Mouse (Mus musculus): ENCODE results near the gene Fgfr2. TPM values are rescaled to one million over a fixed set of nuclear protein-coding genes. Genes with fewer than 3 reads are reported as not detected.

The Fgfr2 gene
- polyA plus RNA-seq, 1 experiment, result 14.7 TPM

- TF ChIP-seq POLR2A (IDR thresholded peaks at IDR 0.05; ENCODE audit: low read depth, low read length) (no peak), CTCF (IDR thresholded peaks at IDR 0.05; ENCODE audit: extremely low read depth, insufficient read length, insufficient replicate concordance, low read depth, low read length) (no peak)
- H3K4me3 ChIP-seq (ENCODE audit: low read depth, low read length), result no peak overlapping the region
- no peaks in the 10 kb centered on the region for H3K36me3 ChIP-seq (ENCODE audit: control insufficient read depth, insufficient read depth, low read length)
- H3K27ac ChIP-seq (ENCODE audit: insufficient read depth, low read depth, low read length), result no peak overlapping the region
- no peaks in the 10 kb centered on the region for H3K4me1 ChIP-seq (ENCODE audit: control insufficient read depth, insufficient read depth, insufficient read length, low read length)
- no peaks in the 10 kb centered on the region for H3K27me3 ChIP-seq (ENCODE audit: control insufficient read depth, insufficient read depth, low read length)
- 37% methylated on average over 8 of the region's 8 CpGs for WGBS
Observed at GRCm38 (mm10) chr7:131477140-131477539, 1646.0 kb downstream of the Fgfr2 start.

GRCm38 (mm10) chr7:131471551-131471950 is 1651.6 kb downstream of the Fgfr2 start:
- no peaks in the 10 kb centered on the region for H3K36me3 ChIP-seq (ENCODE audit: control insufficient read depth, insufficient read depth, low read length)
- TF ChIP-seq CTCF (IDR thresholded peaks at IDR 0.05; ENCODE audit: extremely low read depth, insufficient read length, insufficient replicate concordance, low read depth, low read length), result no peak
- no peak for TF ChIP-seq POLR2A (IDR thresholded peaks at IDR 0.05; ENCODE audit: low read depth, low read length)

GRCm38 (mm10) chr7:131469506-131469905 is 1653.6 kb downstream of the Fgfr2 start:
- H3K4me3 ChIP-seq (ENCODE audit: low read depth, low read length), result no peak overlapping the region
- H3K27me3 ChIP-seq (ENCODE audit: control insufficient read depth, insufficient read depth, low read length), result no peaks in the 10 kb centered on the region
- H3K4me1 ChIP-seq (ENCODE audit: control insufficient read depth, insufficient read depth, insufficient read length, low read length), result no peaks in the 10 kb centered on the region
- TF ChIP-seq POLR2A (IDR thresholded peaks at IDR 0.05; ENCODE audit: low read depth, low read length), result no peak
- TF ChIP-seq CTCF (IDR thresholded peaks at IDR 0.05; ENCODE audit: extremely low read depth, insufficient read length, insufficient replicate concordance, low read depth, low read length), result peak; percentile 55; the same call in 1 of the 2 replicates
- WGBS, result 64% methylated on average over 3 of the region's 3 CpGs
- no peaks in the 10 kb centered on the region for H3K36me3 ChIP-seq (ENCODE audit: control insufficient read depth, insufficient read depth, low read length)
- H3K27ac ChIP-seq (ENCODE audit: insufficient read depth, low read depth, low read length), result no peak overlapping the region

More at GRCm38 (mm10) chr7:131471551-131471950, 1651.6 kb downstream of the Fgfr2 start:
- H3K4me3 ChIP-seq (ENCODE audit: low read depth, low read length), result no peak overlapping the region
- no peaks in the 10 kb centered on the region for H3K27me3 ChIP-seq (ENCODE audit: control insufficient read depth, insufficient read depth, low read length)
- H3K27ac ChIP-seq (ENCODE audit: insufficient read depth, low read depth, low read length), result no peak overlapping the region
- WGBS, result 86% methylated on average over 5 of the region's 5 CpGs
- H3K4me1 ChIP-seq (ENCODE audit: control insufficient read depth, insufficient read depth, insufficient read length, low read length), result no peaks in the 10 kb centered on the region

GRCm38 (mm10) chr7:131467312-131467711 is 1655.8 kb downstream of the Fgfr2 start:
- Histone ChIP-seq H3K27me3 (ENCODE audit: control insufficient read depth, insufficient read depth, low read length) (no peaks in the 10 kb centered on the region), H3K36me3 (ENCODE audit: control insufficient read depth, insufficient read depth, low read length) (no peaks in the 10 kb centered on the region), H3K4me3 (ENCODE audit: low read depth, low read length) (no peak overlapping the region), H3K27ac (ENCODE audit: insufficient read depth, low read depth, low read length) (no peak overlapping the region), H3K4me1 (ENCODE audit: control insufficient read depth, insufficient read depth, insufficient read length, low read length) (no peaks in the 10 kb centered on the region)
- TF ChIP-seq POLR2A (IDR thresholded peaks at IDR 0.05; ENCODE audit: low read depth, low read length) (no peak), CTCF (IDR thresholded peaks at IDR 0.05; ENCODE audit: extremely low read depth, insufficient read length, insufficient replicate concordance, low read depth, low read length) (no peak)
- 72% methylated on average over 3 of the region's 3 CpGs for WGBS

- Histone ChIP-seq H3K27me3 (ENCODE audit: control insufficient read depth, insufficient read depth, low read length) (no peaks in the 10 kb centered on the region), H3K27ac (ENCODE audit: insufficient read depth, low read depth, low read length) (no peak overlapping the region), H3K4me1 (ENCODE audit: control insufficient read depth, insufficient read depth, insufficient read length, low read length) (no peaks in the 10 kb centered on the region), H3K36me3 (ENCODE audit: control insufficient read depth, insufficient read depth, low read length) (no peaks in the 10 kb centered on the region), H3K4me3 (ENCODE audit: low read depth, low read length) (no peak overlapping the region)
- WGBS, result 48% methylated on average over 3 of the region's 3 CpGs
- no peak for TF ChIP-seq CTCF (IDR thresholded peaks at IDR 0.05; ENCODE audit: extremely low read depth, insufficient read length, insufficient replicate concordance, low read depth, low read length)
- no peak for TF ChIP-seq POLR2A (IDR thresholded peaks at IDR 0.05; ENCODE audit: low read depth, low read length)
Observed at GRCm38 (mm10) chr7:131465735-131466134, 1657.4 kb downstream of the Fgfr2 start.

- Histone ChIP-seq H3K36me3 (ENCODE audit: control insufficient read depth, insufficient read depth, low read length) (no peaks in the 10 kb centered on the region), H3K27me3 (ENCODE audit: control insufficient read depth, insufficient read depth, low read length) (no peaks in the 10 kb centered on the region), H3K27ac (ENCODE audit: insufficient read depth, low read depth, low read length) (no peak overlapping the region), H3K4me3 (ENCODE audit: low read depth, low read length) (no peak overlapping the region), H3K4me1 (ENCODE audit: control insufficient read depth, insufficient read depth, insufficient read length, low read length) (no peaks in the 10 kb centered on the region)
- WGBS, result 67% methylated on average over 3 of the region's 3 CpGs
- TF ChIP-seq CTCF (IDR thresholded peaks at IDR 0.05; ENCODE audit: extremely low read depth, insufficient read length, insufficient replicate concordance, low read depth, low read length) (no peak), POLR2A (IDR thresholded peaks at IDR 0.05; ENCODE audit: low read depth, low read length) (no peak)
Observed at GRCm38 (mm10) chr7:131465117-131465601, 1658.0 kb downstream of the Fgfr2 start.

GRCm38 (mm10) chr7:131456714-131457113 is 1666.4 kb downstream of the Fgfr2 start:
- H3K36me3 ChIP-seq (ENCODE audit: control insufficient read depth, insufficient read depth, low read length), result no peaks in the 10 kb centered on the region
- TF ChIP-seq POLR2A (IDR thresholded peaks at IDR 0.05; ENCODE audit: low read depth, low read length), result no peak
- TF ChIP-seq CTCF (IDR thresholded peaks at IDR 0.05; ENCODE audit: extremely low read depth, insufficient read length, insufficient replicate concordance, low read depth, low read length), result no peak
- H3K4me3 ChIP-seq (ENCODE audit: low read depth, low read length), result no peak overlapping the region
- no peaks in the 10 kb centered on the region for H3K4me1 ChIP-seq (ENCODE audit: control insufficient read depth, insufficient read depth, insufficient read length, low read length)
- H3K27ac ChIP-seq (ENCODE audit: insufficient read depth, low read depth, low read length), result no peak overlapping the region
- H3K27me3 ChIP-seq (ENCODE audit: control insufficient read depth, insufficient read depth, low read length), result no peaks in the 10 kb centered on the region
- 60% methylated on average over 5 of the region's 5 CpGs for WGBS

All from small intestine, adult 2 months (tissue).